Mouse (Mus musculus): ENCODE measurements at regions not wholly inside any gene's neighbourhood (a gene's known extent, or its start where the extent isn't known, plus 50 kb on each side); places are given as distances from the start of the nearest gene placed in this dataset.

- no peak for TF ChIP-seq POLR2A (IDR thresholded peaks at IDR 0.05; ENCODE audit: borderline replicate concordance, insufficient read depth, low read length)
- TF ChIP-seq CTCF (IDR thresholded peaks at IDR 0.05; ENCODE audit: borderline replicate concordance, insufficient read depth, low read depth, low read length) = no peak
Observed at GRCm38 (mm10) chr2:57181350-57181691, 56.1 kb upstream of the Gpd2 start.

Data from cerebellum, adult 2 months (tissue).